Mouse (Mus musculus) ES-Bruce4 (cell line): Measurements from ENCODE around the gene Knl1.

Source experiments
- CTCF ChIP-seq: IDR thresholded peaks from one replicate; pipeline ENCODE4 v1.8.1; 2011; ENCODE audit warnings: low read depth, low read length
- EP300 ChIP-seq: IDR thresholded peaks from 2 replicates; pipeline ENCODE4 v1.6.1; 2011; ENCODE audit warnings: low read depth, low read length; ENCODE audit not compliant: insufficient read depth
- POLR2A ChIP-seq: IDR thresholded peaks from one replicate; pipeline ENCODE4 v1.8.1; 2011; ENCODE audit warnings: low read length; ENCODE audit not compliant: insufficient read depth

- TF ChIP-seq CTCF (no peak), POLR2A (no peak), EP300 (peak; percentile 55; the same call in 1 of the 2 replicates)
Measured at GRCm38 (mm10) chr2:118999025-118999639, 47.8 kb upstream of the Knl1 start.
